Mouse (Mus musculus) G1E (cell line): ENCODE results near the gene Grip1. TPM values are rescaled to one million over a fixed set of nuclear protein-coding genes. Genes with fewer than 3 reads are reported as not detected.

Source experiments
- ATAC-seq: 2 replicates; pipeline ENCODE4 v1.8.0; 2016; ENCODE audit warnings: mild to moderate bottlenecking; ENCODE audit not compliant: insufficient number of reproducible peaks, poor library complexity, low FRiP score, severe bottlenecking; ENCODE audit errors: extremely low read depth
- DNase-seq: peaks from one replicate; pipeline ENCODE4 v3.0.0; 2012; ENCODE audit warnings: low spot score
- H3K27me3 ChIP-seq: 2 replicates; pipeline ENCODE4 v1.6.1; 2012; ENCODE audit warnings: mild to moderate bottlenecking, low read length, inconsistent platforms; ENCODE audit not compliant: insufficient read depth
- H3K36me3 ChIP-seq: replicated peaks from 2 replicates; pipeline ENCODE3; 2012; ENCODE audit warnings: mild to moderate bottlenecking, inconsistent platforms
- H3K4me1 ChIP-seq: 2 replicates; pipeline ENCODE4 v1.6.1; 2012; ENCODE audit warnings: low read depth, low read length, inconsistent platforms, mixed read lengths; ENCODE audit not compliant: insufficient read depth
- H3K4me3 ChIP-seq: 2 replicates; pipeline ENCODE4 v1.5.1; 2012; ENCODE audit warnings: low read depth, mild to moderate bottlenecking, inconsistent platforms, low read length, moderate library complexity, mixed read lengths
- H3K9me3 ChIP-seq: replicated peaks from 2 replicates; pipeline ENCODE4 v1.6.1; 2012; ENCODE audit warnings: inconsistent platforms
- CTCF ChIP-seq: IDR thresholded peaks from 2 replicates; pipeline ENCODE4 v1.5.1; 2012; ENCODE audit warnings: low read depth, low read length, inconsistent platforms, mixed read lengths
- GATA1 ChIP-seq: IDR thresholded peaks from 2 replicates; pipeline ENCODE4 v1.6.1; 2012; ENCODE audit warnings: borderline replicate concordance, low read length, inconsistent platforms, mixed read lengths
- GATA2 ChIP-seq: IDR thresholded peaks from 2 replicates; pipeline ENCODE4 v1.6.1; 2012; ENCODE audit warnings: low read depth, low read length, inconsistent platforms, borderline replicate concordance
- POLR2AphosphoS5 ChIP-seq: IDR thresholded peaks from 2 replicates; pipeline ENCODE4 v1.6.1; 2012; ENCODE audit warnings: low read depth, low read length, inconsistent platforms; ENCODE audit not compliant: insufficient replicate concordance
- TAL1 ChIP-seq: conservative IDR thresholded peaks from 2 replicates; pipeline ENCODE4 v1.6.1; 2012; ENCODE audit warnings: low read depth, low read length, inconsistent platforms, mixed read lengths
- polyA plus RNA-seq: library from polyadenylated mRNA; stranded (reverse); fragments of >175 nt; gene quantifications from 2 replicates; pipeline ENCODE4 v1.2.3, GENCODE M21; 2012
- total RNA-seq, 2 experiments: library from RNA; stranded (forward) in 1 of 2; stranded (reverse) in 1 of 2; fragments of 200-1000 nt in 1 of 2; fragments of >200 nt in 1 of 2; fragmentation: Nextera tagmentation in 1 of 2; gene quantifications; 2 replicates each; pipeline ENCODE4 v1.2.3; 2014 to 2017

The Grip1 gene
- total and polyA plus RNA-seq, 3 experiments, result 0.11 TPM; not detected in 2

GRCm38 (mm10) chr10:119455543-119455940, 1.9 kb downstream of the Grip1 start:
- Histone ChIP-seq H3K9me3 (peaks cover 47% of the 10 kb centered on the region), H3K27me3 (no peaks in the 10 kb centered on the region), H3K36me3 (no peaks in the 10 kb centered on the region), H3K4me1 (no peaks in the 10 kb centered on the region), H3K4me3 (no peak overlapping the region)
- DNase-seq (no peak), ATAC-seq (no peak)
- no peak for TF ChIP-seq TAL1

- H3K9me3 ChIP-seq, result peaks cover 51% of the 10 kb centered on the region
- H3K4me3 ChIP-seq, result no peak overlapping the region
- H3K4me1 ChIP-seq, result no peaks in the 10 kb centered on the region
- no peaks in the 10 kb centered on the region for H3K36me3 ChIP-seq
- TF ChIP-seq CTCF, result no peak
- no peak for TF ChIP-seq GATA1
- no peak for TF ChIP-seq POLR2AphosphoS5
- no peak for TF ChIP-seq TAL1
- TF ChIP-seq GATA2, result no peak
- no peaks in the 10 kb centered on the region for H3K27me3 ChIP-seq
- DNase-seq (no peak), ATAC-seq (no peak)
These were observed 3.5 kb downstream of the Grip1 start for GRCm38 (mm10) chr10:119457121-119457520.

GRCm38 (mm10) chr10:119458991-119459390, 5.4 kb downstream of the Grip1 start:
- no peaks in the 10 kb centered on the region for H3K36me3 ChIP-seq
- DNase-seq, result no peak
- H3K4me1 ChIP-seq, result no peaks in the 10 kb centered on the region
- ATAC-seq, result no peak
- no peaks in the 10 kb centered on the region for H3K27me3 ChIP-seq
- H3K9me3 ChIP-seq, result peaks cover 49% of the 10 kb centered on the region
- no peak for TF ChIP-seq GATA2
- H3K4me3 ChIP-seq, result no peak overlapping the region

GRCm38 (mm10) chr10:119463345-119463744, 9.7 kb downstream of the Grip1 start:
- ATAC-seq (no peak), DNase-seq (no peak)
- Histone ChIP-seq H3K4me3 (no peak overlapping the region), H3K4me1 (no peaks in the 10 kb centered on the region), H3K27me3 (no peaks in the 10 kb centered on the region), H3K9me3 (peaks cover 50% of the 10 kb centered on the region), H3K36me3 (no peaks in the 10 kb centered on the region)
- TF ChIP-seq GATA1 (no peak), CTCF (no peak), POLR2AphosphoS5 (no peak), GATA2 (no peak), TAL1 (no peak)

- ATAC-seq, result no peak
These were observed 10.2 kb downstream of the Grip1 start for GRCm38 (mm10) chr10:119463793-119464192.

GRCm38 (mm10) chr10:119467976-119468375, 14.3 kb downstream of the Grip1 start:
- DNase-seq, result no peak
- H3K27me3 ChIP-seq, result no peaks in the 10 kb centered on the region
- peaks cover 63% of the 10 kb centered on the region for H3K9me3 ChIP-seq
- no peaks in the 10 kb centered on the region for H3K4me1 ChIP-seq
- no peak for ATAC-seq
- no peak for TF ChIP-seq CTCF
- no peak overlapping the region for H3K4me3 ChIP-seq
- no peaks in the 10 kb centered on the region for H3K36me3 ChIP-seq

More at GRCm38 (mm10) chr10:119463793-119464192, 10.2 kb downstream of the Grip1 start:
- no peaks in the 10 kb centered on the region for H3K36me3 ChIP-seq
- no peak for DNase-seq
- no peak overlapping the region for H3K4me3 ChIP-seq
- H3K4me1 ChIP-seq, result no peaks in the 10 kb centered on the region
- no peak for TF ChIP-seq CTCF
- no peak for TF ChIP-seq GATA2
- no peak for TF ChIP-seq GATA1
- no peak for TF ChIP-seq TAL1
- TF ChIP-seq POLR2AphosphoS5, result no peak
- H3K27me3 ChIP-seq, result no peaks in the 10 kb centered on the region
- peaks cover 50% of the 10 kb centered on the region for H3K9me3 ChIP-seq

GRCm38 (mm10) chr10:119470096-119470495, 16.5 kb downstream of the Grip1 start:
- ATAC-seq (no peak), DNase-seq (no peak)
- no peaks in the 10 kb centered on the region for H3K27me3 ChIP-seq
- no peak overlapping the region for H3K4me3 ChIP-seq
- no peaks in the 10 kb centered on the region for H3K36me3 ChIP-seq
- H3K9me3 ChIP-seq, result peaks cover 60% of the 10 kb centered on the region
- no peaks in the 10 kb centered on the region for H3K4me1 ChIP-seq
- TF ChIP-seq GATA2 (no peak), TAL1 (no peak), GATA1 (no peak), POLR2AphosphoS5 (no peak), CTCF (no peak)
